Mouse (Mus musculus): ENCODE measurements around the gene Lnpk. TPM values are rescaled to one million over a fixed set of nuclear protein-coding genes. Genes with fewer than 3 reads are reported as not detected.

The Lnpk gene
- polyA plus RNA-seq, 1 experiment from 2014 or later, result 18.5 TPM

- H3K27me3 ChIP-seq, result peaks cover 36% of the 10 kb centered on the region
- ChIA-PET CTCF (no interaction called here), POLR2A (no interaction called here)
- in situ Hi-C loops (cut with MboI; ENCODE audit: low pct_unique_long_range_greater_than_20kb), result no loop called here
- DNase-seq (ENCODE audit: low read depth, low spot score), result no peak
- no peak for ATAC-seq
- TF ChIP-seq CTCF (IDR thresholded peaks at IDR 0.05), result no peak
Measured at GRCm38 (mm10) chr2:74490186-74490585, 89.0 kb downstream of the Lnpk start.

GRCm38 (mm10) chr2:74488443-74488842, 90.8 kb downstream of the Lnpk start:
- CTCF ChIA-PET, result no interaction called here

GRCm38 (mm10) chr2:74482651-74483050, 96.6 kb downstream of the Lnpk start:
- in situ Hi-C loops (cut with MboI; ENCODE audit: low pct_unique_long_range_greater_than_20kb), result no loop called here
- no peak for TF ChIP-seq CTCF (IDR thresholded peaks at IDR 0.05)
- DNase-seq (ENCODE audit: low read depth, low spot score), result no peak
- ChIA-PET CTCF (interaction anchor here (0.9 kb wide), 1 partner anchor 48 kb away, joined by 3 read pairs; no protein-coding TSS in a partner anchor), POLR2A (no interaction called here)
- no peak for ATAC-seq
- H3K27me3 ChIP-seq, result peaks cover 6% of the 10 kb centered on the region

More at GRCm38 (mm10) chr2:74488443-74488842, 90.8 kb downstream of the Lnpk start:
- POLR2A ChIA-PET, result interaction anchor here (0.6 kb wide), 1 partner anchor 1138 kb away, joined by 3 read pairs; no protein-coding TSS in a partner anchor
- no peak for TF ChIP-seq CTCF (IDR thresholded peaks at IDR 0.05)
- peaks cover 28% of the 10 kb centered on the region for H3K27me3 ChIP-seq
- in situ Hi-C loops (cut with MboI; ENCODE audit: low pct_unique_long_range_greater_than_20kb), result no loop called here
- DNase-seq (ENCODE audit: low read depth, low spot score), result no peak
- no peak for ATAC-seq

GRCm38 (mm10) chr2:74482086-74482485, 97.1 kb downstream of the Lnpk start:
- H3K27me3 ChIP-seq, result peaks cover 3% of the 10 kb centered on the region
- CTCF ChIA-PET, result no interaction called here
- no peak for TF ChIP-seq CTCF (IDR thresholded peaks at IDR 0.05)
- no peak for DNase-seq (ENCODE audit: low read depth, low spot score)
- no peak for ATAC-seq
- in situ Hi-C loops (cut with MboI; ENCODE audit: low pct_unique_long_range_greater_than_20kb), result no loop called here
- POLR2A ChIA-PET, result no interaction called here

Other genes starting within 250 kb of the Lnpk start
- gene Evx2, start 80.1 kb upstream of the Lnpk start, polyA plus RNA-seq (2021), result not detected
- gene Hoxd13, start 88.9 kb upstream of the Lnpk start, polyA plus RNA-seq (2021), result not detected
- not detected for gene Hoxd12, start 95.6 kb upstream of the Lnpk start, polyA plus RNA-seq (2021)
- gene Hoxd11, start 100.1 kb upstream of the Lnpk start, polyA plus RNA-seq (2021), result not detected
- gene Hoxd10, start 112.5 kb upstream of the Lnpk start, polyA plus RNA-seq (2021), result 0.13 TPM
- gene Hoxd9, start 118.3 kb upstream of the Lnpk start, polyA plus RNA-seq (2021), result 8.7 TPM
- gene Hoxd8, start 125.2 kb upstream of the Lnpk start, polyA plus RNA-seq (2021), result 17.1 TPM
- 0.27 TPM for gene Hoxd3, start 132.5 kb upstream of the Lnpk start, polyA plus RNA-seq (2021)
- gene Hoxd4, start 132.5 kb upstream of the Lnpk start, polyA plus RNA-seq (2021), result 6.7 TPM
- 0.73 TPM for gene Gm28230, start 147.3 kb upstream of the Lnpk start, polyA plus RNA-seq (2021)
- not detected for gene Hoxd1, start 183.5 kb upstream of the Lnpk start, polyA plus RNA-seq (2021)
- gene Mtx2, start 246.4 kb upstream of the Lnpk start, polyA plus RNA-seq (2021), result 120 TPM

All from Patski (cell line).